Mouse (Mus musculus) frontal cortex, postnatal 25 days (tissue): ENCODE measurements around the gene Nkiras2.
"Not testable (repeated sequence)": the region's sequence is repeated elsewhere in the genome, so short reads cannot be mapped to it uniquely, and the experiment has no call there.

ENCODE experiments used
- DNase-seq, 2 experiments: peaks; one replicate each; pipeline ENCODE4 v3.0.0; 2022; ENCODE audit warnings: low spot score in 2 of 2

The Nkiras2 gene

DNA sequence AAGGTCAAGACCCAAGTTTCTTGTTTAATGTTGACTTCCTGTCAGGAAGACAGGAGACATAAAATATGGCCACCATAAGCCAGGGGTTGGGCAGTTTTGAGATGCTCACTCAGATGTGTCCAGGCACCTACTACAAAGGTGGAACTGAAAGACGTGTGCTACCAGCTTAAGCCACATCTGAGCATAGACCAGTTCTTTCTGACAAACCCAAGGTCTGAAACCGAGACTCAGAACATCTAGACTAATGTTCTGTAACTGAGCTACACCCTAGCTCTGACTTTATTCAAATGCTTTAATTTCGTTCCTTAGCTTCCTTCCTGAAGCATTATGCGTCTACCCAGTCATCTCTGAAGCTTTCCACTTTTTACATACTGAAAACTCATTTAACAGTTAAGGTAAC lies 21.0 kb upstream of the Nkiras2 start:
- DNase-seq: no peak

DNA sequence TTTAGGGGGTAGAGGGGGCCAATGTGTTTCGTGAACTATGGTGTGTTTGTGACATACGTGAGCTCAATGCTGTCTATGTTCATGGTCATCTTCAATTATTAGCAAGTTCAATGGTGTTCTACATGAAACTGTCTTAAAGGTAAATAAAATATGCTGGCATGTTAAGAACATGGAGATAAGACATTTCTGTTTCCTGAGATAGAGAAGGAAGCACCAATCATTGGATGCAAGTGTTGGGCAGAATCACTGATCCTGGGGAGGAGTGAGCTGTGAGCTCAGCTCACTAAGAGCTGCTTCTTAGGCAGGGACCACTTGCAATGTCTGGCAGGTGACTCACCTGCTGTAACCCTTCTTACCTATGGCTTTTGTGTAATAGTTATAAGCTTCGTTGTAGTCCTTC lies 17.7 kb upstream of the Nkiras2 start:
- DNase-seq: no peak

DNA sequence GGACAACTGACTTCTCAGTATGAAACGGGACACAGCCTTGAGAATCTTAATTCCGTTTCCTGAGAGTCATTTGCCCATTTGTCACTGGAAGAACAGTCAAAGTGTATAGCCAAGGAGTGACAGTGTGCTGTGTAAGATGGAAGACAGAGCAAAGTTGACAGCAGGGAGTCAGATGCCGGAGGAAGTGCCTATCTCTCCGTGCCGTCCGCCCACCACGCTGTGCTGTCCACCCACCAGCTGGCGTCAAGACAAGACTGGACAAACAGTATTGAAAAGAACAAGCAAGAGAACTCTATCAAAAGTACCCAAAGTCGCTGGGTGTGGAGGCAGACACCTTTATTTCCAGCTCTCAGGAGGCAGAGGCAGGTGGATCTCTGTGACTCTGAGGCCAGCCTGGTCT lies 15.9 kb upstream of the Nkiras2 start:
- DNase-seq: no peak

DNA sequence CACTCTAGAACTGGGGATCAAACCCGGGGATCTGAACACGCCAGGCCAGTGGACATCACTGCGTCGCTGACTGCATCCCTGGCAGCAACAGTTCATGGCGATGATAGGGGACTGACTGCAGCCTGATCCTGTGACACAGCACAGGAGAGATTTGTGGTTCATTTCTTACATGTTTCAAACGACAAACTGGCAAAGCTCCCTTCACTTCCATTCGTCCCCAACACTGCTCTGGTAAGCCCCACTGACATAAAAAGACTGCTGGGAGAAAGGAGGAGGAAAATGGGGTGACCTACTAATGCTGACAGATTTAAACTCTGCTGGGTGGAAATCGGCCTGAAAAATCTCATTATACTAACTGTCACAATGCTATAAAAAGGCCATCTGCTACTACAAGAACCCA lies 15.2 kb upstream of the Nkiras2 start:
- DNase-seq: no peak

DNA sequence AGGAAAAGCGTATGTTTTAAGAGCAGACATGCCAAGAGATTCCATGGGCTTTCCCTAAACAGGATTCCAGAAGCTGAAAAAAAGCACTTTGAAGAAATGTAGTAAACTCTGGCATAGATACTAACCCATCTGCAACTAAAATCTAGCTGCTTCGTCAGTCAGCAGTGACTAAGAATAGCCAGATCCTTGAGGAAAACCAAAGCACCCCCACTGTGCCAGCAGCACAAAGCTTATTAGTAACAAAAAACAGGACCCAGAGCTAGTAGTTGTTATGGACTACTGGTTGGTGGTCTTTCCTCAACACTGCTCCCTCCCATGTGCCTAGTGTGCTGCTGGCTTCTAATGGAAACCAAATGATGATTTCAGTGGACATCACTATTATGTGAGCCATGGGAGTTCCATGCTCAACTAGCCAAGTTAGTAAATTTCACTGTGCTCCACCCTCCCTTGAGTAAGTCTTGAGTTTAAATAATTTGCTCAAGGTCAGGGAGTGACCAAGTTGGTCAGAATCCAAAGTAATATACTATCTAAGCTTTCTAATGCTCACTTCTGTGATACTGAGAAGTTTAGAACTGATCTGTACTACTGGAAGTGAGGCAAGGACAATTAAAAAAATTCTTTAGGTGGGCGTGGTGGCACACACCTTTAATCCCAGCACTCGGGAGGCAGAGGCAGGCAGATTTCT lies 14.6 kb upstream of the Nkiras2 start:
- no peak for DNase-seq

DNA sequence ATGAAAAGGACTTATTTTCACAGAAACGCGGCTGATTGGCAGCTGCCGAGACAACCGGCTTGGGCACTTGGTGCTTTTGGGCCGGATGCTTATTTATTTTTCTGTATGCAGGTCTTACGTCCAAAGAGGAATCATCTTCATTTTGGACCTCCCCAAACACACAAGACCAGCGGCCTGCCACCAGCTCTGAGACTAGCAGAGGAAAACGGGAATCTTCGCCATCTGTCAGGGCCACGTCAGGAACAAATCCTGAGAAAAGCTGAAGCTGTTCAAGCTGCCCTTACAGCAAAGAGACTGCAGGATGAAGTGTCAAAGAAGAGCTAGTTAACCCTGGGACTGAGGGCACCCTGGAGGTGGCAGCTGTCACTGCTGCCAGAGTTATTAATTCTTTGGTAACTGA lies 13.6 kb upstream of the Nkiras2 start:
- DNase-seq: no peak

DNA sequence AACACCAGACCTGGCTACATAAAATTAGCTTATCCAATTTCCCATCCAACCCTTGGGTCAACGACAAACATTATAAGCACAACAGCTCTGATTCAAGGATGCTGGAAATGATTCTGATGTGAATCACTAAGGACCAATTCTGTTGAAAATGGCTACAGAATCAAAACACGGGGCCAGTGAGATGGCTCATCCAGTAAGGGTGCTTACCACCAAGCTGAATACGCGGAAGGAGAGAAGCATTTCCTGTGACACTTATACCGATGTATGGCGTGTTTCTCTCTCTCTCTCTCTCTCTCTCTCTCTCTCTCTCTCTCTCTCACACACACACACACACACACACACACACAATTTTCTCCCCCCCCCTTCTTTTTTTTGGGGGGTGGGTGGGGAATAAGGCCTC lies 11.9 kb upstream of the Nkiras2 start:
- DNase-seq: no peak

DNA sequence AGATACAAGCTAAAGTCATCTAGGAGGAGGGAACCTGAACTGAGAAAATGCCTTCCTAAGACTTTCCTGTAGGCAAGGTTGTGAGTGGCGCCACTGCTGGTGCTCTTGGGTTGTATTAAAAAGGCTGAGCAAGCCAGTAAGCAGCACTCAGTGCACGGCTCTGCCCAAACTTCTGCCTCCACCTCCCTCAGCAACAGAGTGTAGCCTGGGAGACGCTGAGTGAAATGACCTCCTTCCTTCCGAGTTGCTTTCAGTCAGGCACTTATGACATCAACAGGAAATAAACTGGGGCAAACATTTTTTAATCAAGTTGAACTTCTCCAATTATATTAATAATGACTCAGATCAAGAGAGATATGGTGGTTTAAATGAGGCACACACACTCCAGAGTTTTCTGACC lies 10.2 kb upstream of the Nkiras2 start:
- DNase-seq: no peak

DNA sequence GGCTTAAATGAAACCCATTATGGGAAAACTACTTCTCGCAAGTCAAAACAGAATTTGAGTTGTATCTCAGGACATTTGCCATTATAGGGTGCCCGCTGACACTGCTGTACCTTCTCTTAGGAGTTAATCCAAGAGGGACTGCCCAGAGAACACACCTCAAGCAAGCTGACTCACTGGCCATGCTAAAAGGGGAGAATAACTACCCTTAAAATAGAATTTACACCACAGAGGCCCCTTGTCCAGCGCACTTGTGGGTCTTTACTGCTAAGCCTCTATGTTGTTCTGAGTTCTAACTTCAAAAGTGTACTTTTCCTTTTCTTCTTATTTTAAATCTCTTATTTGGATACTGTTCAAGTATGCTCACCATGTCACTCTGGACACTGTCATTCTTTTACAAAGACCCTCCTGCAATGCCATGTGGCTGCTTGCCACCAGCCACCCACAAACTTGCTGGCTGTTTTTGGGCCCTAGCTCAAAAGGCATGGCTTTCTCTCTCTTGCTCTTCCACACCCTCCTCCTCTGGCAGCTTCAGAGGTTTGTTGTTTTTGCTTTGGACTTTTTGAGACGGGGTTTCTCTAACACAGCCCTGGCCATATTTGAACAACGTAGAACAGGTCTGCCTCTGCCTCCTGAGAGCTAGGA lies 9.6 kb upstream of the Nkiras2 start:
- DNase-seq: no peak

DNA sequence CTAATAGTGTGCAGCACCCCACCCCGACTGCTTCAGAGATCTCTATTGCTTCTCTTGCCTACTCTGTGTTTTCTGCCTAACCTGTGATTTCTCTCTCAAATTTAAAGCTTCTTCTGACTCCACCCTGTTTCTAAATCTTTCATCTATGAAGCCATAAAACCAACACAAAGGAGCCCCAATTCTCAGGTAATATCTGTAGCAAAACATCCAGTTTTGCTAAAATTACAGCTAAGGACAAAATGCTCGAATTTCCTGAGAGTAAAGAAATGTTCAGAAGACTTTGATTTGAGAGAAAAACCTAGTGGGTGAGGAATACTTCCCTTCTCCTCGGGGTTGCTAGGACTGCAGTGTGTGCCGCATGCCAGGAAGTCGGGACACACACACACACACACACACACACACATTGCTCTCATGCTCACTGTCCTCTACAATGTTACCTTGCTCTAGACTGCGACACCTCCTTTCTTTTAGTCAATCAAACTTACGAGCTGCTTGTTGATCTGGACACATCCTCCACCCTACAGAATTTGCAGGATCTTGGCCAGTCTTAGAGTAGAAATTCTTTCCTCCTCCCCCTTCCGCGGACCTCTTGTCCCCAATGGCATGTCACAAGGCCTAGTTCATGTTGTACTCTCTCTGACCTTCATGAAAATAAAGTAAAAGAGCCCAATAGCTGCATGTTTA lies 8.9 kb upstream of the Nkiras2 start:
- DNase-seq: no peak

DNA sequence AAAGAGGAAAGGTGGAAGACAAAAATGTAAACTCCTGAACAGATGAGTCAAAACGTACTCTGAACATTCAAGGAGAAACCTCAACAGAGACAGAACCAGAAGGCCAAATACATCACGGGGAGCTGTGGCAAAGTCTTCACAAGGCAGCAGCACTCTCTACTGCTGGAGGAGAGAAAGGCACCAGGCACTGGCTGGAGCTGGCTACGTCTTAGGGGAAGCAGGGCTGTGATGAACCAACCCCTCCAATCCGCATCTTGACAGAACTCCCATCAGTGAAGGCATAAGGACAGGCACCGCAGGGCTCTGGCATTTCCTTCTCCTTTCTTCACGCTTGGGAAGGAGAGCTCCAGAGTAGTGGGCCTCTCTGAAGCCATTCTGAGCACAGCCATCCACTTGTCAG lies 7.4 kb upstream of the Nkiras2 start:
- no peak for DNase-seq

DNA sequence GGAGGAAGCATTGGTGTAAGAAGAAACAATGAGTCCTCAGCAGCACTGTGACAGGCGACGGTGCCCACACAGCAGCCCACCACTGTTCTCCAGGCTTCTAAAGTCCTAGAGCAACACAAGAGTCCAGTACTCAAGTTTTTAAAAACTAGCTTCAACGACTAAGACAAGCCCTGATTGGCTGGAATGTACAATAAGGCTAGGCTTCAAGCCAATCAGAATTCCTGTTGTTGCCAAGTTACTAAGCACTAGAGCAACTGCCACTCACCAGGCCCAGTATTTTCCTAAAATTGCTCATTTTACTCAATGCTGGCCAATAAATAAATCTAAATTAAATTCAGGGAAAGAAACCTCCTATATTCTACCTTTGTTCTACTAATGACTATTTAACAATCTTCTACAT lies 5.8 kb upstream of the Nkiras2 start:
- no peak for DNase-seq

DNA sequence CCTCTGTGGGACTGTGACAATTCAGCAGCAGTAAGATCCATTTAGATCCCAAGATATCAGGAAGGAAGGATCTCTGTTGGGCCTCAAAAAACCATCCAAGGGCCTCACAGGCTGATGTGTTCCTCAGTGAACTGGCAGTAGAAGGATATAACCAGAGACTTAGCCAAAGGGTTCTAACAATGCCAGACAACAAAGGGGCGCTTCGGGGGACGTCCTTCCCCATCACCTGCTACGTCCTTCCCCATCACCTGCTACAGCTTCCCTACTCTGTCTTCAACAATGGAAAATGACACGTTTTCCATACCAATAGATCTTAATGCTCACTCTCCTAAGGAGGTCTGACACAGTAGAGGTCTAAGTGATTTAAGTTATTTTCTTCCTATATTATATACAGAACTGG lies 2.7 kb upstream of the Nkiras2 start:
- DNase-seq: no peak

DNA sequence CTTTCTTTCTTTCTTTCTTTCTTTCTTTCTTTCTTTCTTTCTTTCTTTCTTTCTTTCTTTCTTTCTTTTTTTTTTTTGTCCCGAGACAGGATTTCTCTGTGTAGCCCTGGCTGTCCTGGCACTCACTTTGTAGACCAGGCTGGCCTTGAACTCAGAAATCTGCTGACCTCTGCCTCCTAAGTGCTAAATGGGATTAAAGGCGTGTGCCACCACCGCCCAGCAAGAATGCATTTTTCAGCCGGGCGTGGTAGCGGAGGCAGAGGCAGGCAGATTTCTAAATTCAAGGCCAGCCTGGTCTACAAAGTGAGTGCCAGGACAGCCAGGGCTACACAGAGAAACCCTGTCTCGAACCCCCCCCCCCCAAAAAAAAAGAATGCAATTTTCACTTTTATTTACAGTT lies 2.2 kb upstream of the Nkiras2 start:
- DNase-seq: not testable (repeated sequence)

DNA sequence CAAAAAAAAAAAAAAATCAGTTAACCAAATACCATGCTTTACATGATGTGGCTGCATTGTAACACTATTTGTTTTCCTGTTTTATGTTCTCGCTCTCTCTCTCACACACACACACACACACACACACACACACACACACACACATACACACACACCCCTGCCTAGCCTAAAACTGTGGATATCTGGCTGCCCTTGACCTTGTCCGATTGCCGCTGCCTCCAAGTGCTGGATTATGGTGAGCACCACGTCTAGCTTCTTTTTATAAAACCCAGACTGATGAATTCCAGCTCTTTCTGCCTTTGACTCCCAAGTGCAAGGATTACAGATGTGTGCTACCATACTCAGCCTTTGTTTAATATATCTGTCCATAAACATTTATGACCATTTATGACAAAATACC lies 1.6 kb upstream of the Nkiras2 start:
- no peak for DNase-seq

DNA sequence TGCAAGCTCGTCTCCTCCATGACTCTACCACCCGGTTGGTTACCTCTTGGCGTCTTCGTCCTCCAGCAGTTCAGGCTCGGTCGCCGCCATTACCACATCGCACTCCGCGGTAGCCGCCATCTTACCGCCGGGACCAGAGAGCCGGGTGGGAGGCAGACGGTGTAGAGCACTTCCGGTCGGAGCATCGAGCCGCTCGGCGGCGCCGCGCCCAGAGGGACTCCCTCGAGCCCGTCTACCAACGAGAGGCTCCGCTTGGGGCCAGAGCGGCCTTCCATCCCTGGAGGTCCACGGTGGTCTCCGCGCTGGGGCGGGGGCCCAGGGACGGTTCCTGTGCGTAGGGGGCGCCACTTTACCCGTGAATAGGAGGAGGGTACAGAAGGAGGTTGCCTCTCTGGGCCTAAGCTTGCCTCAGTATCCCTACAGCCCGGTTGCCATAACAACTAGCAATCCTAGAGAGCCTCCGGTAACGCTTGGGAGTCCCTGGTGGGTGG lies 486 bp downstream of the Nkiras2 start:
- DNase-seq: peak; percentile 92 to 94

DNA sequence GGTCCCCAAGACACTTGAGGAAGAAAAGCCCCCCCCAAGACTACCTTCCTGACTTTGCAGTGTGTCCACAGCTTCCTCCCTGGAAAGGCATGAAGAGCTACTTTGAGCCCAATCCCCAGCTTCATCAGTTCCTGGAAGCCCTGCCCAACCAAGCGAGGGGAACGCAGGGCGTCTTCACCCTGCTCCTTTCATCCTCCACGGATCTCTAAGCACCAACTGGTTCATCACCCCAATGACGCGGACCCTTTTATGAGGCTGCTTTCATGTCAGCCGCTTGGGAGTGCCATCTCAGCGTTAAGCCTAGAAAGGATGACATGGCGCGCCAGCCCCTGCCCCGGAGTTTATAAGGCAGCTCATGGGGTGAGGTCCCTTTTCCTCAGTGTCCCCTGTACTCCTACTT lies 938 bp downstream of the Nkiras2 start, which contains the start of gene Dnajc7:
TSS of gene Dnajc7 (minus strand) at position 187 of the 400 bp plus-strand sequence.
- DNase-seq: no peak

DNA sequence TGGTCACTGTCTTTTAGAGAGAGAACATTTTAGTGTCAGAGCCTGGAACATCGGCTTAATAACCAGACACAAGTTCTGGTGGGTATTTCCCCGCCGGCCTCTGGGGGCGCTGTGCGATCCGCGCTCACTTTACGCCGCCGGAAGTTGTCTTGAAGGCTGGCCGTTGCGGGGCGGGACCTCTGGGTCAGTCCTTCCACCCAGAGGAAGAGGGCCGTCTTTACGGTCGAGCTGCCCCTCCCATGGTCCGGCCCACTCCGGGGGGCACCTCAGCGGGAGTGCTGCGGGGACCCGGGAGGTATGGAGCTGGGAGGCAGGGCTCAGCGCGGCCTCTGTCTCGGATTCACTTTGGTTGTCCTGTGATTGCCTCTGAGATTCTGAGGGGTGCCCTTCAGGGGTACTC lies 3.7 kb downstream of the Nkiras2 start:
- peak; percentile 92 to 96 for DNase-seq

DNA sequence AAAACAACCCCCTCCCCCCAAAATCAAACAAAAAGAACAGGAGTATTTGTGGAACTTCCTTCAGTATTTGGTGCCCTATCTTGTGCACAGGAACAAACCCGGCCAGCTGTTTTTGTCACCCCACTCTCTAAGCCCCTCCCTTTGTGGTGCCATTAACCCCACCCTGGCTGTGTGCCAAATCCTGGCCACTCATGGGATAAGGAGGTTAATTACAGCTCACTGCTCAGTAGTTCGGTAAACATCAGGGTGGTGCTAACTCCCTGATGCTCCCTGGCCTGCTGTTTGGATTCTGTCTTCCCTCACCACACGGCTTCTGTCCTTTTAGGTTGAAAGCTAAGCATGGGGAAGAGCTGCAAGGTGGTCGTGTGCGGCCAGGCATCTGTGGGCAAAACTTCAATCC lies 4.8 kb downstream of the Nkiras2 start:
- no peak for DNase-seq

DNA sequence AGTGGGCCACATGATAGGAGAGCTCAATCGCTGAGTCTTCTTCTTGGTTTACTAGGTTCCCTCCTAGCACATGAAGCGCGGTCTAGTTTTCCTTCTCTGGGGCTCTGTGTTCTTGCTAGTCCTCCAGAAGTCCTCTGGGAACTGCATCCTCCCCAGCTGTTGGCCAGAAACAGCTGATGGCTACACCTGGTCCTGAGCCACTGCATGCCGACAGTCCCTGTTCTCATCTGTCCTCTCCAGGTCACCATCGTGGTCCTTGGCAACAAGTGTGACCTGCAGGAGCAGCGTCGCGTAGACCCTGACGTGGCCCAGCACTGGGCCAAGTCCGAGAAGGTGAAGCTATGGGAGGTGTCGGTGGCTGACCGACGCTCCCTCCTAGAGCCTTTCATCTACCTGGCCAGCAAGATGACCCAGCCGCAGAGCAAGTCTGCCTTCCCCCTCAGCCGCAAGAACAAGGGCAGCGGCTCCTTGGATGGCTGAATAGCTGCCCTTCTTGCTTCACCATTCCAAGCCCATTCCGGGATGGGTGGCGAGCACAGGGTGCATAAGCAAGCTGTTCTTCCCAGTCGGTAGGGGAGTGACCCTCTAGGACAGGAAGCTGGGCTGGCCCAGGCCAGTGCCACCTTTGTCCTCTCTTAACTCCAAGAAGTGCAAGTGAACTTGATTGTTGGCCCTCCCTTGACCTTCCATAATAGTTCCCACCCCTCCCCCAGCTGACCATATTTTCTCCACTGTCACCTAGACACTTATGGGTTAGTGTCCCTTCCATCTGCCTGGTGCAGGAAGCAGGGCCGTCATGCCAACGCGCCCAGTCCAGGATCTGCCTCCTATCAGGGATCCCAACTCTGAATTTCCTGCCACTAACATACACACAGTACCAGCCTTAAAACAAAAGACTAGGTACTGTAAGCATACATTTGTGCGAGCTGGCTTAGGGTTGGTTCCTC lies 7.0 kb downstream of the Nkiras2 start:
- no peak for DNase-seq

DNA sequence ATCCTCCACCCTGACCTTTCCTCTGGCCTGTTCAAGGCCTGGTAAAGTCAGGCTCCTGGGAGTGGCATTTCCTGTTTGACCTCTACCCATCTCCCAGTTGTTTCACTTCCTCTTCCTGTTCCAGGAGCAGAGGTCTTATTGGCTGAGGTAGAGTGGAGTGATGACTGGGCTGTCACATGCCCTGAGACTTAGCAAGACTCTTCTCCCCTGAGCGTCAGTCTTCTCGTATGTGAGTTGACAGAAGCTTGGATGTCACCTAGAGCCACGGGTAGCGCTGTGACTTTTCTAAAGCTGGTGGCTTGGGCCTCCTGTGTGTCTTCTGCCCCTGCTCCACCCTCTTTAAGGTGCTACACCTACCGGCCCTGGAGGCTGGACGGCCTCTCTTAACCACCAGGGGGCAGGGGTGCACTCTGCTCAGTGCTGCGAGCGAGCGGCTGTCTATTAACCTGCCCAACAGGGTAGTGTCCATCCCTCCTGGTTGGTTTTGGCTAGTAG lies 7.7 kb downstream of the Nkiras2 start:
- DNase-seq: peak; percentile 60 to 66

DNA sequence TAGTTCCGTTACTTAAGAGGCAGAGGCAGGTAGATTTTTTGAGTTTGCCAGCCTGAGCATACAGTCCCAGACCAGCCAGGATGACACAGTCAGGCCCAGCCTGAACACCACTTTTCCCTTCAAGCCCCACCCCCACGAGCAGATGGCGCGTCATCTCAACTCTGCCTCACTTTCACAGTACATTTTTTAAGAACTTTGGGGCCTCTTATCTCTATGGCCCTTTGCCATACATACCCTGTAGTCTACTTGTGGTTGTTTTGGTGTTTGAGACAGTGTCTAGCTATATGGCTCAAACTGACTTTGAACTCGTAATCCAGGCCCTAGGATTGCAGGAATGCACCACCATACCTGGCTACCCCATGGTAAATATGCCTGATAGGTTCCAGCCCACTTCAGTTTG lies 9.0 kb downstream of the Nkiras2 start:
- DNase-seq: no peak
